Mouse (Mus musculus): ENCODE data around the gene Tspan9.

GRCm38 (mm10) chr6:128131390-128131789 is 12.0 kb downstream of the Tspan9 start:
- TF ChIP-seq EP300 (IDR thresholded peaks at IDR 0.05; ENCODE audit: low read depth) (no peak), CTCF (IDR thresholded peaks at IDR 0.05; ENCODE audit: low read depth) (no peak)
